Mouse (Mus musculus) kidney, adult 18-20 months (tissue): ENCODE measurements around the gene Rac3.
A peak's percentile ranks its signal among the peaks of the same experiment; 100 is the strongest.

Source experiments
- DNase-seq: peaks from one replicate; pipeline ENCODE4 v3.0.0; 2021

Rac3 gene

DNA sequence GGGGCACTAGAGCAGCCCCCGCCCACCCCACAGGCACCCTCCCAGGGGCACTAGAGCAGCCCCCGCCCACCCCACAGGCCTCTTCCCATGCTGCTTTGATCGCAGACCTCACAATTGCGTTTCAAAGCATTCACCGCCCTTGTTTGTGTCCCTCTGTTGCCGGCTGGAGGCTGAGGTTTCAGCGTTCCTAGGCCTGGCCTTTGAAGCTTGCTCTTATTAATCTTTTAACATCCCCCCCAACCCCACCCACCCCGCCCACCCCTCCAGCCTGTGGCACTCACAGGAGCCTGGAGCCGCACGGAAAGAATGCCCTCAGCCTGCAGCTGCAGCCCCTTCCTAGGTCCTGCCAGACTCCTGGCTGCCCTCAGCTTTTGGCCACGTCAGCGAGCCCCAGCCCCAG, 14.0 kb upstream of the Rac3 start:
- DNase-seq: no peak

DNA sequence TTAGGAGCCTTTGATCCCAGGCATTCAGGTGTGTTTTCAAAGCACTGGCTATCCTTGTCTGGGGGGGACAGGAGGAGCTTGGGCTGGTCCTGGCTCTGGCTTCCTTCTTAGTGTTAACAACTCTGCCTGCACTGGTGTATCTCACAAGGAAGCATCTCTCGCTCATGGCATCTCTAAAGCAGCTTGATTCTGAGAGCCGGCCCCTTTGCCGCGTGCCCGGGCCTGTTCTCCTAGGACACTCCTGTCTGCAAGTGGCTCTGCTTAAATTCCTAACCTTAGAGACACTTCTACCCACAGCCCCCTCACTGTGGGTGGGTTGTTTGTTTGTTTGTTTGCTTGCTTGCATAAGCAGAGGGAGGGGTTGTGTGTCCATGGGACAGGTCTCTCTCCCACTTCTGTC, 13.3 kb upstream of the Rac3 start:
- DNase-seq: no peak

DNA sequence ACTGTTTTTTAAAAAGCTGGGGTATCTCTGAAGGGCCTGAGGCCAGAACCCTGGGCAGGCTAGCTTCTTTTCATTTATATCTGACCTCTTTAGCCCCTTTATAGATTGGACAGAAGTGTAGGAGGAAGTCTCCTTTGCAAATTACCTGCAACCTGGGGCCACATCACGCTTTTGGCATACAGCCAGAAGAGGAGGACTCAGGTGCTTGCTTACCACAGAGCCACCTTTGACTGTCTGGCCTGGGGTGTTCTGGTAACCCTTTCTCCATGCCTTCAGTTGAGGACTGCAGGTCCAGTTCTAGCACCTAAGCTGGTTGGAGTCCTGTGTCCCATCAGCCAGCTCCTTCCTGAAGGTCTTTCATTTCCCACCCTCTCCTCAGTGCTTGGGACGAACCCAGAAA, 11.7 kb upstream of the Rac3 start:
- no peak for DNase-seq

DNA sequence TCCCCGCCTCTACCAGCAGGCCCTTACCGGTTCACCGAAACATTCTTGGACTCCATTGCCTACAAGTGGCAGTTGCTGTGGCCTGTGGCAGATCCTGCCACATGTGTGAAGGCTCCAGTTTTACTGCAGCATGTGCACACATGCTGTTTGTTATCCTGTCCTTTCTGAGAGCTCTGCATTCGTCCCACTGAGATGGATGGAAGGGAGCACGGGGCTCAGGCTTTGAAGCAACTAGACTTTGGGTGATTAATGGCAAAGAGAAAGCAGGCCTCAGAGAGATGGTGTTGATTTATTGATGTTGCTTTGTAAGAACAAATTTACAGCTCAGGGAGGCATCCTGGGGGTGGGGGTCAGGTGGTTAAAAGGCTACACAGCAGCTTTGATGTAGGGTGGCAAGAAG, 10.6 kb upstream of the Rac3 start:
- no peak for DNase-seq

DNA sequence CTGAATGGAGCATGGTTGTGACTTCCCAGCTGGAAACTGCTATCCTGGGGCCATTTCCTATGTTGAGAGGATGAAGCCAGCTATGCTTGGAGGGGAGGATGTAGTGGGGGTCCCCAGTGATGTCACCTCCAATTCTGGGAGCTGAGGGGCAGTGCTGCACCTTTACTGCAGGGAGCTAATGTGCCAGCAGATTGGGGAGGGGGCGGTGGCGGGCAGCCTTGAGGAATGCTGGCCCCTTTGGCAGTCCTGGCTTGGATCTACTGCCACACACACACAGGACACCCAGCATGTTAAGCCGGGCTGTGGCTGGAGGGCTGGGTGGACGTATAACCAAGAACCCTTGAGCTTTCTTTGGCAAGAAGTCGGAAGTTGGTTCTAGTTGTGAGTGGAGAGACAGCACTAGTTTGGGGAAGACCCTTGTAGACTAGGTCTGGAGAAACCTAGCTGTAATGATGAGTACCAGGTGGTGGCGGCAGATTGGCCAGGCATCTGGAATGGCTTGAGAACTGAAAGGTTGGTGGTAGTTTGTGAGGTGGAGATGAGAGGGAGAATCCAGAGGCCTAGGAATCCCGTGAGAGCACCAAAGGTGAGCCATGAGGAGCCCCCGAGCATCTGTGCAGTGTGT, 9.2 kb upstream of the Rac3 start:
- DNase-seq: no peak

DNA sequence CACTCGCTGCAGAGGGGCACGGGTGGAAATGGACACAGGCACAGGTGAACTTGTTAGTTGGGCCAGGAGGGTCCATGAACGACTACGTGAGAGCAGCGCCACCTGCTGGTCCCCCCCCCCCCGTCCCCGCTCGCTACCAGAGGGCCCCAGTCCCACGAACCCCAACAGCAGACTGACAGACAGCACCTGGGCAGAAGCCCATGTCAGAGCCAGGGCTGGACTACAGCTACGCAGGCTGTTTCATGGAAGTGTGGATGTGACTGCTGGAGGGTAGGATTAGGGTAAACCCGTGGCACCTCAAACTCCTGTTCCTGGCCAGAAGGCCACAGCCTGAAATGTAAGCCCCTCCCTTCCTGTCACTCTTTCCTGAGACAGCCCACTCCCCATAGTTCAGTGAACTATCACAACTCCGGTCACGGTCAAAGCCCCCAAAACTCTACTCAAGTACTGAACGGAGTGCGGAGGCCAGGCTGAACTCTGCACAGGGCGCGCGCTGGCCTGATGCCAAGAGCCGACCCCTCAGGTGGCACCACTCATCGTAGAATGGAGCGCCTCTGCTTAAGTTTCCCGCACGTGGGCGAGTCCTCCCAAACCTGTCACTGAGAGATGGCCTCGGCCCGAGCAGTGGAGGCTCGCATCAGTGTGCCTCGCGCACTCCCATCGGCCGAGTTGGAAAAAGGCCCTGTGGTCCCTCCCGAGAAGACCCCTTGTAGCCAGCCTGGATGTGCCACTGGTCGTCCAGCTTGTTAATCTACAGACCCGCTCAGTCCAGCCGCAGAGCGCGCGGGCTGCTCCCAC, 8.3 kb upstream of the Rac3 start:
- peak; percentile 64 for DNase-seq

DNA sequence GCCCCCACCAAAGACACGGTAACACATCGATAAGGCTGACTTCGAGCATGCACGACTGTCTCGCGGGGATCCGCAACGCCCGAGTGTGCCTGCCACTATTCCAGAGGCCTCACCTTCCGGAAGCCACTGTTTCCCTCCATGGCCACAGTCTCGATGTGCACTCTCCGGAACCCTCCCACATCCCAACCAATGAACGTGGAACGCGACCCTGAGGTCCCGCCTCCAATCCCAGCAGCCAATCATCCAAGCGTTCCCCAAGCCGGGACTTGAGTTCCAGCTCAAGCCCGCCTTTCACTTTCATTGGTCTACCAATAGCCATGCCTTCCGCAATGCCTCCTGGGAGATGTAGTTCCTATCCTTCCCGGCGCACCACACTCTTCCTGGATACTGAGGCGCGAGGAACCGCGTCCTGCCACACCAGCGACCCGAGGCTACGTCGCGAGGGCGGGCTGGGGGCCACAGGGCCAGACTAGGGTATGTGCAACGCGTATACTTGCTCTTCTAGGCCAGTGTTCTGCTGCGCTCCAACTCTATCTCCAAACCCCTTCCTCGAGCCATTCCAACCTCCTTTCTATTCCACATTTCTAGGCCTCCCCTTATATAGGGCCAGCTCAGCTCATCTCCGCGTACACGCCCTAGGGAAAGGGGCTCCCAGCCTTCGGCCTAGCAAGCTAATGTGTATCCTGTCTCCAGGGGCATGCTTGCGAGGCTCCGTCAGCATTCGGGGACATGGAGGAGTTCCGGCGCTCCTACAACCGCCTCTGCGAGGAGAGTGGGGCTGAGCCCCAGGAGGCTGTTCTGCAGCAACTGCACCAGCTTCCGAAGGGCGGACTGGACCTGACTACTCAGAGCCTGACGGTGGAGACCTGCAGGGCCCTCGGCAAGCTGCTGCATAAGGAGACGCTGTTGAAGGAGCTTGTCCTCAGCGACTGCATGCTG, 7.4 kb upstream of the Rac3 start, which contains the start of the genes Cenpx and Lrrc45:
Gene Cenpx, minus strand, starts transcription at position 159 of the 939 bp plus-strand sequence.
Gene Lrrc45, plus strand, starts transcription at position 346 of the 939 bp plus-strand sequence.
- DNase-seq: peak; percentile 96

DNA sequence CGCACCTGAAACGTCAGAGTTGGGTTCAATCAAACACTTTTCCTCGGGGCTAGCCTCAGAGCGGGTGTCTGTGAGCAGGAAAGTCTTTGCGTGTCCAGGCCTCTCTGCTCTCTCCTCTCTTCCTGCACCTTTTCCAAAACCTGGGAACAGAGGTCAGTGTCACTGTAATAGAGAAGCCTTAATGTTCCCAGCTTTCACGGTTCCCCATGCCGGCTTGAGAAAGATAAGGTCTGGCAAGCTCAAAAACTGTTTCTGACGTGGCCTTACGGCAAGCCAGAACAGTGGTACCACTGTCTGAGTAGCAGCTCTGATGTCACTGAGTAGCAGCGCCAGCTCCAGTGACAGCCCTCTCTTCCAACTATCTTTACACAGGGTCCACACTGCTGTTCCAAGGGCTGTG, 6.7 kb upstream of the Rac3 start:
- DNase-seq: no peak

DNA sequence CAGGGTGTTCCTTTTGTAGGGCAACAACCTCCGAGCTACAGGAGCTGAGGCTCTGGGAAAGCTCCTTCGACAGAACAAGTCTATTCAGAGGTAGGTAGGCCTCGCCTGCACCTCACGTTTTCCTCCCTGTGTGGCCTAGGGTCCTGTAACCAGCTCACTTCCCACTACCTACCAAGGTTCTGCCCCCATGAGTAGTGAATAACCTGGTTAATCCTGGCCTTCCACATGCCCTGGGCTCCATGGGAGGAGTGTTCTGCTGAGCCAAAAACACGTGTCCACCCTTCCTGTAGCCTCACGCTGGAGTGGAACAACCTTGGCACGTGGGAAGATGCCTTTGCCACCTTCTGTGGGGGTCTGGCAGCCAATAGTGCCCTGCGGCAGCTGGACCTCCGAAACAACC, 6.1 kb upstream of the Rac3 start:
- no peak for DNase-seq

DNA sequence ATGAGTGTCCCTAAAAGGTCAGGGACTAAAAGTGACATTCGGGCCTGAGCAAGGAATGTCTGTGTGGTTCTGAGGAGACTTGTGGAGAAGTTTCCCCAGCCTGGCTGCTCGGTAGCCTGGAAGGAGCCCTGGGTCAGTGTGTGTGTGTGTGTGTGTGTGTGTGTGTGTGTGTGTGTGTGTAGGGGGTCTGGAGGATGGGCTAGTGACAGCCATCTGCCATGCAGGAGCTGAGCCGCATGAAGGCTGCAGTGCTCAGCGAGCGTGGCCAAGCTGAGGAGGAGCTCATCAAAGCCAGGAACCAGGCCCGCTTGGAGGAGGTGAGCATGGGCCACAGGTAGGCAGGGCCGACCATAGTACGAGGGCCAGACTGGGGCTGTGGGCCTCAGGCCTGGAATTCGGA, 2.0 kb upstream of the Rac3 start:
- no peak for DNase-seq

DNA sequence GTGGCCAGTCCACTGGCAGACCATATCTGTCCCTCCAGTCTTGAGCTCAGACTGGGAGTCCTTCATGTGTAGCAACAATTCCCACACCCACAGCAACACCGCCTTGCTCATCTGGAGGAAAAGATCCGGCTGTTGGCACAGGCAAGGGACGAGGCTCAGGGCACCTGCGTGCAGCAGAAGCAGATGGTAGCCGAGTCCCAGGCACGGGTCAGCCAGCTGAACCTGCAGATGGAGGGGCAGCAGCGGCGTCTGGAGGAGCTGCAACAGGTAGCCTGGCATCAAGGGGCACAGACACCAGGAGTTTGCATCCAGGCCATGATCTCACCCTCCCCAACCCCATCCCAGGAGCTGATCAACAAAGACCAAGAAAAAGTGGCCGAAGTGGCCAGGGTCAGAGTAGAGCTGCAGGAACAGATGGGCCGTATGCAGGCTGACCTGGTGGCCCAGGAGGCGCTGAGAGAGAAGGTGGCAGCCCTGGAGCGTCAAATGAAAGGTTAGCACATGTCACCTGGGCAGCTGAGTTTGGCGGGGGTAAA, 1.4 kb upstream of the Rac3 start:
- no peak for DNase-seq

DNA sequence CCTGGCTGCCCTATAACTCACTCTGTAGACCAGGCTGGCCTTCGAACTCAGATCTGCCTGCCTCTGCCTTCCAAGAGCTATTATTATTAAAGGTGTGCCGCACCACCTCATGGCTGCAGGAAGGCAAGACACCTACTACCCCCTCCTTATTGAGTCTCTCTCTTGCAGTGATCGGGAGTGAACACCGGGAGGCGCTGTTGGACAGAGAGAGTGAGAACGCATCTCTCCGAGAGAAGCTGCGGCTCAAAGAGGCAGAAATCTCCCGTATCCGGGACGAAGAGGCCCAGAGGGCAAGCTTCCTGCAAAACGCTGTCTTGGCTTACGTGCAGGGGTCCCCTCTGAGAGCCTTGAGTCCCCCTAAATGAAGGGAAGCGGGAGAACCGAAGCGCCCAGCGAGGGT, 820 bp upstream of the Rac3 start:
- peak; percentile 90 for DNase-seq

DNA sequence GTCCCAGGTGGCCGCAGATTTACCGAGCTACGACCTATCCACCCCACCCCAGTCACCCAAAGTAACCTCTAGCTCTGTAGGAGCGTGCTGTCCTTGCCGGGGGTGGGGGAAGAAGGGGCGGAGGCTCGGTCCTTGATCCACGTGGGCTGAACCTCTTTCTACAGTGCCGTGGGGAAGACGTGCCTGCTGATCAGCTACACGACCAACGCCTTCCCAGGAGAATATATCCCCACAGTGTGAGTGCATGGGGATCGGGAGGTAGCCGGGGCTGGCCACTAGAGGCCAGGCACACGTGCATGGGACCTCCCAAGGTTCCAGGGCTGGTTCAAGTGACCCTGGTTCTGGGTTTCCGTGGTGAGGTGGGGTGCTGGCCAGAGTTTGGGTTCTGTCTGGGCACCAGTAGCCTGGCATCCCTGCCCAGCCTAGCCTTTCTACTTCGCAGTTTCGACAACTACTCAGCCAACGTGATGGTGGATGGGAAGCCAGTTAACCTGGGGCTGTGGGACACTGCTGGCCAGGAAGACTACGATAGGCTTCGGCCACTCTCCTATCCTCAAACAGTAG, 879 bp downstream of the Rac3 start:
- DNase-seq: peak; percentile 48

DNA sequence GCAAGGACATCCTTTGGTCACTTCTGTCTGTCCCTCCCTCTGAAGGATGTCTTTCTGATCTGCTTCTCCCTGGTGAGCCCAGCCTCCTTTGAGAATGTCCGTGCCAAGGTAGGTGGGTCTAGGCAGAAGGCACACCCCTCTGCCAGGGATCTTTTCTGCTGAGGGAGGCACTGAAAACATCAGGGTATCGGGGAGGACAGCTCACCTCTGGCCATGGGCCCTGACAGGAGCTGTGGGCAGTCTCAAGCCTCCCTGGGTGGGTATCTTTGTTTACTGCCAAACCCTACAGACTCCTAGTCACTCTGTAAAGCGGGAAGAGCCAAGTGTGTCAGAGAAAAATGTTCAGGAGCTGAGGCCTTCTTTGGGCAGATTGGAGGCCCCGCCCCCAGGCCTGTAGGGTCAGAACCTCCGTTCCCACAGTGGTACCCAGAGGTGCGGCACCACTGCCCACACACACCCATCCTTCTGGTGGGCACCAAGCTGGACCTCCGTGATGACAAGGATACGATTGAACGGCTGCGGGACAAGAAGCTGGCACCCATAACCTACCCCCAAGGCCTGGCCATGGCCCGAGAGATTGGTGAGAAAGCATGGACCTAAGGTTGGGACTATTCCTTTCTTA, 1.6 kb downstream of the Rac3 start:
- DNase-seq: peak; percentile 59

DNA sequence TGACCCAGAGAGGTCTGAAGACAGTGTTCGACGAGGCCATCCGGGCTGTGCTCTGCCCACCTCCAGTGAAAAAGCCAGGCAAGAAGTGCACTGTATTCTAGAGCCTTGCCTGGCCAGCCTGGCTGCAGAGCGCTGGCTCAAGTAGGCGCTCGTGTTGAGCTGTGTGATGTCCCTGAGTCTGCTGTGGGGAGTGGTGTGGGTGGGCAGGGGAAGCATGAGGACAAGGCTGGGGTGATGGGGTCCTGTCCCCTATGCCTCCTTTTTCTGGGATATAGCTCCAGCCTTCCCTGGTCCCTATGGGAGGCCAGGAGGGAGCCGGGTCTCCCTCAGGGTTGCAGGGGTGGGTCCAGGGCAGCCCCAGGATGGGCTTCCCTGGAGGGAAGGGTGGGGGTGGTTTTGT, 2.2 kb downstream of the Rac3 start:
- no peak for DNase-seq

DNA sequence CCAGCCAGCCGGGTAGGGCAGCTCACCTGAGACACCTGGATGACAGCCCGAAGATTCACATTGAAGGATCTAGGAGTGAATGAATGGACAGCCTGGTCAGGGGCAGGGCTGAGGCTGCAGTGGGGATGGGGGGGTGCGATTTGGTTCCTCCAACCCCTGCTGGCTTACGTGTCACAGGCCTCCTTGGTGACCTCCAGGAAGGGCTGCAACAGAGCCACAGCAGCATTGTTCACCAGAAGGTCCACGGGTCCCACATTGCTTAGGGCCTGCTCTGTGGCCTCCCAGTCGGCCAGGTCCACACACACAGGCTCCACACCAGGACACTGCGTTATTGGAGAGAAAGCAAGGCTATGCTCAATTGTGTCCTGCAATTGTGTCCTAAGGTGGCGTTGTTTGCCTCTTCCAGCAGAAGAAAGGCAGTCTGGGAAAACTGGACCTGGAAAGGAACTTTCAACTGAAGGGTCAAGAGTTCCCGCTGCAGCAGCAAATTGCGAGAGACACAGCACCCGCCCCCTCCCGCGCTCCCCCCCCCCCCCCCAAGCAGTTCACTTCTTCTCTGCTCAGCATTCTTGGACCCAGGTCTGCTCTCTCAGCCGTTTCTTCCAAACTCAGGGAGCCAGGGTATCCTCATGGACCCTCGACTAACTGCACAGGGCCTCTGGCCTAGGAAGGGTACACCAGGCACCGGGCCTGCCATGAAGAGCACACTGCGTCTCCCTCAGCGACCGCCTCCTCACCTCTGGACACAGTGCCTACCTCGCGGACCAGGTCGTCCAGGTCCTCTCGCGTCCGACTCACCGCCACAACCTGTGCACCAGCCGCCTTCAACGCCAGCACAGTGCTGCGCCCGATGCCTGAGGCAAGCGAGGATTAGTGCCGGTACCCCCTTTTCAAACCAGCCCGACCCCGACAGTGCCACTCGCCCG, 5.2 kb downstream of the Rac3 start:
- DNase-seq: no peak

DNA sequence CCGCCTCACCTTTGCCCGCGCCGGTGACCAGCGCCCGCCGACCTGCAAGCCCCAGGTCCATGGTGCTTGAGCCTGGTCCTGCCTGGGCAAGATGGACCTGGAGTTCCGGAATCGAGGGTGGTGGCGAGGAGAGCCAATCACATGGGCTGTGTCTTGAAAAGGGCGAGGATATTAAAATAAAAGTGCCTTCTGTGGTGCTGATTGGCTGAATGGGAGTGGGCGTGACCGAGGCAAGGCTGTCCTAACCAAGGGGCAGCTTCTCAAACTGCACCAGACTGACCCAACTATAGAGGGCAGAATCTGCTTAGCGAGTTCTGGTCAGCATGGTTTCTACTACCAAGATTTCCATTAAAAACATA, 5.9 kb downstream of the Rac3 start, which contains the start of gene Dcxr:
Gene Dcxr, minus strand, starts transcription at position 113 of the 359 bp plus-strand sequence.
- DNase-seq: peak; percentile 93

DNA sequence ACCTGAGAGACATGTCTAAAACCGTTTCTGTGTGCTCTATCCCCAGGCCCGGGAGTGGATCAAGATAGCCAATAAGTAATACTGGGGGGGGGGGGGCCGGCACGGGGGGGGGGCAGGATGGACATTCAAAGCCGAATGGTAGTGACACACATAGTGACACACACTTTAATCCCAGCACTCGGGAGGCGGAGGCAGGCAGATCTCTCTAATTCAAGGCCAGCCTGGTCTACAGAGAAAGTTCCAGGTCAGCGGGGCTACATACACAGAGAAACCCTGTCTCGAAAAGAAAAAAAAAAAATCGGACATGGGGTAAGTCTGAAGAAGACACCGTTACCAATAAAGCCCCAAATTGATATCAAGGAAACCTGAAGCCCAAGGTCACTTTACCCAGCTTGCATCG, 6.3 kb downstream of the Rac3 start:
- no peak for DNase-seq

DNA sequence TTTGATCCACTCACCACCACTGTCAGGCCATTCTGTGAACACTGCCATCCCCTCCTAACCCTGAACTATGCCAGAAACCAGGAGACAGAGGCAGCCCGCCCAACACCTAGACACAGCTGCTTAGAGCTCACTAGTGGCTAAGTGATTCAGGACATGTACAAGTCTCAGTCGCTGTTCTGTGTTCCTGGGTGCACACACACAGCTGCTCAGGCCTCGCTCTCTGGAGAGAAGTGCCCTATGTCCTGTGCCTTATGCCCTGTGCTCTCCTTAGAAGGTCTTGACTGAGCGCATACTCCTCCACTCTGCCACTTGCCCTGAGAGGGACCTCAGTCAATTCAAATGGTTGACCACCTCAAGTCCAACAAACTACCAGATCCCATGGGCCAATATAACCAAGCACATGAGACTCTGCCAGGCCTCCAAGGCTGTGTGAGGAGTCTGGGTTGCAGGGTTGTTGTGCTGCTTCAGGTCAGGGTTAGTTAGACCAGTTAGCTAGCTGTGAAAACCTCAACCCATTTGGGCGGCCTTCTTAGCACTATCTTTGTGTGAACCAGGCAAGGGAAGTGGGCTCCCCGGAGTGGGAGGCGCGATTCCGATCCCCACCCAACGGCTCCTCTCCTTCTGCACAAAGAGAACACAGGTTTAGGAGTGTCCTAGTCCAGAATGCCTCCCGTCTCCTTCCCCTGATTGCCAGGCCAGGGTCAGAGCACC, 7.4 kb downstream of the Rac3 start:
- DNase-seq: no peak

DNA sequence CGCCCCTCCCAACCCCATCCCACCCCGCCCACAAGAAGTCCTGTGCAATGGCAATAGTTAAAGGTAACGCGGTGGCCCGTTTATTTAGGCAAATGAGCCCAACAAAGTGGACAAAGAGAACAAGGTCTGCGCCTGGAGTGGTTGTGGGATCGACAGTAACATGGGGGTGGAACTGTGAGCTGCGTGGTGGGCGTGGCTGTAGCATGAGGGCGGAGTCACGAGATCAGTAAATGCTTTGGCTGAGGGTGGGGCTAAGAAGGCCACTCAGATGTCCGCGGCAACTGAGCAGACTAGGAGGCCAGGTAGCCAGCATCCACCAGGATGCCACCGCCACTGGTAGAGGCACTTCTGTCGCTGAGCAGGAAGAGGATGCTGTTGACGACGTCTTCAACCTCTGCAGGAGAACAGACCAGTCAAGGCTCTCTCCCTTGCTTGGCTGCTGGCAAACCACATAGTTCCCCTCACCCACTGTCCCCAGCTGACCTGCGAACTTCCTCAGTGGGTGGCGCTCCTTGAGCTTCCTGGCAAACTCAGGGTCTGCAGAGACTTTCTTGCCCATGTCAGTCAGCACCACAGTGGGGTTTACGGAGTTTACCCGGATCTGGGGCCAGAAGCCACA, 8.3 kb downstream of the Rac3 start:
- peak; percentile 58 for DNase-seq
